Mouse (Mus musculus): ENCODE data around the gene Robo3.

Robo3 gene

DNA sequence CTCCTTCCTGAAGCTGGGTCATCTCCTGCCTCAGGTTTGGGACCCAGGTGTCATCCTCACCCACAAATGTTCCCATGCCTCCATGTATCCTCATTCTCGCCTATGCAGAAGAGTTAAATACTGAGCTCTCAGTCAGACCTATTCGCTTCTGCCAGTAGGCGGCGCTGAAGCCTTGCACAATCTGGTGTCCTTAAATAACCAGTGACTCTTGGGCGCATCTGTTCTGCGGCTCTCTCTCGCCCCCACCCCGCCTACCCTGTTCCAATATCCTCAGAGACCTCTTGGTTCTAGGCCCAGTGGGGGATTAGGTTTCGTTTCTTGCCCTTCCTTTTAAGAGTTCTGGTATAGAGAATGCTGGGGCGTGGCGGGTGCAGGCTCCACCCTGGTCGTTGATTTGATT is 2.5 kb downstream of the Robo3 start:
- DNase-seq (ENCODE audit: low spot score) = peak; percentile 96

DNA sequence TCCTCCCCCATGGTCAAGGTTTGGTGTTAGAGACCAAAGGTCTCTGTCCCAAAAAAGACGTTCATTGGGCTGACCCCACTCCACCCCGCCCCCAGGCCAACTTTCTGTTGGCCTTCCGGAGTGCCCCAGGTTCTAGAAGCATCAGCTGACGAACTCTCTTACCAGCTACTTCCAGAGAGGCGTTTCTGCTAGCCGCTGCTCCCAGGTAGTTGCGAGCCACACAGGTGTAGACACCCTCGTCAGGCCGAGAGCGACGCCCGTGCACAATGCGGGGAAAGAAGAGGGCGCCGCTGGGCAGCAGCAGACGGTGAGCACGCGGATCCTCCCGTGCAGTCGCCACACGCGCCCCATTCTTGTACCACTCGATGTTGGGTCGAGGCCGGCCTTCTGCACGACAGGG is 3.7 kb downstream of the Robo3 start:
- DNase-seq (ENCODE audit: low spot score) = no peak

DNA sequence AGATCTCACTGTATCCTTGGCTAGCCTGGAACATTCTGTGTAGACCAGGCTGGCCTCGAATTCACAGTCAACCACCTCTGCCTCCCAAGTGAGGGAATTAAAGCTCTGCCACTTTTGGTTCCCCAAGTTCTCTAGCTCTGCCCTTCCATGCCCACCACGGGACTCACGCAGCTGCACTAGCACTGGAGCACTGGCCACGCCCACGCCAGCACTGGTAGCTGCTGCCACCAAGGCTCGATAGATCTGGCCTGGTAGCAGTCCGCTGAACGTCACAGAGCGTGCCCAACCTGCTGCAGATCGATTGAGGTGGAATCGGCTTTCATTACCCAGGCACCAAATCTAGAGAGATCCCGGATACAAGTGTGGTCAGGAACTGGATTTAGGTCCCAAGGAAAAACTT is 11.8 kb downstream of the Robo3 start:
- no peak for DNase-seq (ENCODE audit: low spot score)

DNA sequence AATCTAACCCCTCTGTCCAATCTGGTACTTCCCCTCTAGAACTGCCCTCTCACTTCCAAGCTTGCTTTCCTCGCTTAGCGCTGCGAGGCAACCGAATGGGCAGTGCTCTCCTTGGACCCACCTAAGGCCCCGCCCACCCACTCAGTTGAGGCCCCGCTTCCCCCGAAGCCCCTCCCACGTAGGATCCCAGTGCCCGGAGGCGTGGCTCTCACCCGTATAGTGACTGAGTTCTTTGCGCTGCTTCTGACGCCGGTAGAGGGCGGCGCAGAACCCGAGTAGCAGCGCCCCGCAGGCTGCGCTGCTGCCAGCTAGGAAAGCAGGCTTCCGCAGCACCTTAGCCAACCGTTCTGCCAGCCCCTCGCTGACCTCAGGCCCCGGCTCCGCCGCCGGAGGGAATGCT is 12.4 kb downstream of the Robo3 start:
- DNase-seq (ENCODE audit: low spot score) = peak; percentile 90

DNA sequence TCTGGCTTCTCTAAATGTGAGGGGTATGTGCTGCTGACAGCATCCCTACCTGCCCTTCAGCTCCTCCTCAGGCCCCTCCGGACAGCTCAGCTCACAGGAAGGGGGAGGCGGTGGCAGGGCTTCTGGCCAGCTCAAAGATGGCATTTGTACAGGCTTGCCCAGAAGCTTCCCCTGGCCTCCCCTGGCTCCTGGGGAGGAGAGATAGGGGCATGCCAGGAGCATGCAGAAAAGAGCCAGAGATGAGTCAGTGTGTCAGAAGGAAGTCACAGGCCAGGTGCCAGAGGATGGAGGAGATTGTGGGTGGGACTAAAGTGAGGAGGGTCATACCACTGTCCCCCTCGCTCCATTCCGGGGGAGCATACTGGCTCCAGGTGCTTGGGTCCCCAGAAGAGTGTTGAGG is 14.3 kb downstream of the Robo3 start:
- no peak for DNase-seq (ENCODE audit: low spot score)

DNA sequence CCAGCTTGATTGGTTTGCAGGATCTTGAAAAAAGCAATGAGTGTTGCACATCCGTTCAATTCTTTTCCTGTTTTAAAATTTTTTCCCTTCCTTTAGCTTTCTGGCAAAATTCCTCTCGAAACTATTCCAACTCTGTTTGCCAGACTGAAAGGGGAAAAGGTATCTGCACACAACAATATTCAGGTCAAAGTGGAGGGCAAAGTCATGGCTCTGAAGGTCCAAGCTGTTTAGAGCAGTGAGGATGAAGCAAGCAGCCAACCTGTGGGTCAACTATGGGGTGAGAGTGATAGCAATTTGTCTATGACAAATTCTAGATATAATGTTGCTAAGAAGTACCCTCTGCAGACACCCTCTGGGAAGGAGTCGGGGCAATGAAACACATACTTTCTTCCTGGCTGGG is 18.4 kb downstream of the Robo3 start:
- DNase-seq (ENCODE audit: low spot score) = no peak

DNA sequence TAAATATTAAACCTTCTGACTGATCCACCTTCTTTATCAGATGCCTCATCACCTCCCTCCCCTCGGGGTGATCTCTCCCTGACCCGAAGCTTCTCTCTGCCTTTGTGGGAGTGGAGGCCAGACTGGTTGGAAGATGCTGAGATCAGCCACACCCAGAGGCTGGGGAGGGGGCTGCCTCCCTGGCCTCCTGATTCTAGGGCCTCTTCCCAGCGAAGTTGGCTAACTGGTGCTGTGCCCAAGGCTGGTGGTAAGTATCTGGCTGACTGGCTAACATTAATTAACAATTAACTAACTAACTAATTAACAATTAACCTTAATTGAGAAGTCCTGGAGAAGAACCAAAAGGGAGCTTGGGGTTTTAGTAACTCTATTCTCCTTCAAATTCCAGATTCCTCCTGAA is 20.1 kb downstream of the Robo3 start:
- no peak for DNase-seq (ENCODE audit: low spot score)

DNA sequence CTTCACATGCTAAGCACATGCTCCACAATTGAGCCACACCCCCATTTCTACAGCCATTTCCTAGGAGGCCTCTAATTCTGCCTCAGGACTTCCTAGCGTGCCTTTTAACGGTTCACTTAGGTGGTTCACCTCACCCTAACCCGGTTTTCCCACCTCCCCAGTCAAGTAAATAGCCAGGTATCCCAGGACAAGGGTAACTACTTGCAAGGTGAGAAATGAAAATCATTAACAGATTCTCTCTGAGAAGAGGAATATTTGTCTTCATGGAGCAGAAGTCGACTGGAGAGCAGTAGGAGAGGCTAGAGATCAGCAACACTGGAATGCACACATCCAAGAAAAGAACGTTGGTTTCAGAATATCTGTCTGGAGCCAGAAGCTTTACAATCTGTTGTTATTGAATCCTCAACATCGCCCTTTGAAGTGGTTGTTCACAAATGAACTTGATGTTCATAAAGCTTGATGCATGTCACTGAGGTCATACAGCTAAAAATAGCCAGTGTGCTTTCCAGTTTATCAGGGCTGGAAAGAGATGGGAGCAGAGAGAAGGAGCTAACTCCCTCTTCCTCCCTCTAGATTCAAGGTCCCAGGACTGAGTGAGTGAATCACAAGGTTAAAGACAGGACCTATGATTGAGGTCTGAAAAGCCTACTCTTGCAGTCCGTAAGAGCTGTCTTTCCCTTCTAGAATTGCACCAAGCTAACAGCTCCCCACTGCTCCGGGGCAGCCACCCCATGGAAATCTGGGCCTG is 23.2 kb downstream of the Robo3 start:
- DNase-seq (ENCODE audit: low spot score) = no peak

DNA sequence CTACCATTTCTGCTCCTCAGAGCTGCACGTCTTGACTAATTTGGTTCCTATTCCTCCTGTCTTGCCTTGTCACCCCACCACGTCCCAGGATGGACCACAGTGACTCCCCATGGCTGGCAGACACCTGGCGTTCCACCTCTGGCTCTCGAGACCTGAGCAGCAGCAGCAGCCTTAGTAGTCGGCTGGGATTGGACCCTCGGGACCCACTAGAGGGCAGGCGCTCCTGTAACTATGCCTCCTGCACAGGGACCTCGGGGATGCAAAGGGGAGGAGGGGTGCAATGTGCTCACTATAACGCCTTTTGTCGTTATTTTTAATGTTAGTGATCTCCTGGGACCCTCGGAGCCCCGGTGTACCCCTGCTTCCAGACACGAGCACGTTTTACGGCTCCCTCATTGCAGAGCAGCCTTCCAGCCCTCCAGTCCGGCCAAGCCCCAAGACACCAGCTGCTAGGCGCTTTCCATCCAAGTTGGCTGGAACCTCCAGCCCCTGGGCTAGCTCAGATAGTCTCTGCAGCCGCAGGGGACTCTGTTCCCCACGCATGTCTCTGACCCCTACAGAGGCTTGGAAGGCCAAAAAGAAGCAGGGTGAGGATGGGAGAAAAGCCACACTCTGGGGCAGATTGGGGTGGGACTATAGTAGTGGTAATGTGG is 25.1 kb downstream of the Robo3 start:
- DNase-seq (ENCODE audit: low spot score) = peak; percentile 61

DNA sequence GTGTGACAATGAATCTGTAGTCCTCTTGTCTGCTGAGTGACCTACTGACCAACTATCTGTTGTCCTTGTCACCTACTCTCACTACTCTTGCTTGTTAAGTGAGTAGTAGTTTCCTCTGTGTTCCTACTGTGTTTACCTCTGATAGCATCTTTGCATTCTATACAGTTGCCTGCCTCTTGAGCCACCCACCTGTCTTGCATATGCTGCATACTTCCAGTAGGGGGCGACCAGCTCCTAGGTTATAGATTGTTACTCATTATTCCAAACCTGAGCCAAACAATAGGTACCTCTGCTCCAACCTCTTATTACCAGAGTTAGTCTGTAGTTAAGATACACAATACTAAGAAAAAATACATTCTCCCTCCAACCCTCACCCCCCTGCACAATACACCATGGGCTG is 26.7 kb downstream of the Robo3 start:
- peak; percentile 70 for DNase-seq (ENCODE audit: low spot score)

DNA sequence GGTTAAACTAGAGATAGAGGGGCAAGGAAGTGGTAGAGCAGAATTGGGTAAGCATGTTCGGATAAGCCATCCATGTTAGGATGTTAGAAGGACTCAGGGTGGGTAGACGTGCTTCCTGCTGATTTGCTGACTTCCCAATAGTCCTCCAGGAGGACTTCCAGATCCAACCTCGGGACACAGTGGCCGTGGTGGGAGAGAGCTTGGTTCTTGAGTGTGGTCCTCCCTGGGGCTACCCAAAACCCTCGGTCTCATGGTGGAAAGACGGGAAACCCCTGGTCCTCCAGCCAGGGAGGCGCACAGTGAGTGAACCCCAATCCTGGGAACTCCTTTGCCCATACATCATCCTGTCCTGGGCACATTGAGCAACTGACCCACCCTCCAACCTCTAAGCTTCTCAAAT is 30.0 kb downstream of the Robo3 start:
- DNase-seq (ENCODE audit: low spot score) = no peak

DNA sequence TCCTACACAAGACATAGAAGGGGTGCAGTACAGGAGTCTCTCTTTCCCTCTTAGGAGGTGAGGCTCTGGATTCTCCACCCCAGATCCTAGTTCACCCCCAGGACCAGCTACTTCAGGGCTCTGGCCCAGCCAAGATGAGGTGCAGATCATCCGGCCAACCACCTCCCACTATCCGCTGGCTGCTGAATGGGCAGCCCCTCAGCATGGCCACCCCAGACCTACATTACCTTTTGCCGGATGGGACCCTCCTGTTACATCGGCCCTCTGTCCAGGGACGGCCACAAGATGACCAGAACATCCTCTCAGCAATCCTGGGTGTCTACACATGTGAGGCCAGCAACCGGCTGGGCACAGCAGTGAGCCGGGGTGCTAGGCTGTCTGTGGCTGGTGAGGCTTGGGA is 30.5 kb downstream of the Robo3 start:
- no peak for DNase-seq (ENCODE audit: low spot score)

DNA sequence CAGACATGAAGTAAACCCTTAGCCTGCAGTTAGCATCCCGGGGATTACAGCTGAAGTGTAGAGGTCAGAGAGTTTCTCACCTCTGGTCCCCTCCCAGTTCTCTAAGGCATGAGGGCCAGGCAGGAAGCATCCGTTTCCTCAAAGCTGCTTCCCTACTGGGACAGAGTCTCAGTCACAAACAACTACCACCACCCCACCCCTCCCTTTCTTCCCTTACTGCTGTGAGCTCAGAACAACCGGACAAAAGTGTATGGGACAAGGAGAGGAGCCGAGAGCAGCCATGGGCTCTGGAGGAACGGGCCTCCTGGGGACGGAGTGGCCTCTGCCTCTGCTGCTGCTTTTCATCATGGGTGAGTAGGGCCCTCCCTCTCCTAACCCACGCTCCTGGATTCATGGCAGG is 31.2 kb downstream of the Robo3 start, which contains the start of gene Robo4:
Robo4 (plus strand) TSS at position 96 of the 400 bp plus-strand sequence.
- no peak for DNase-seq (ENCODE audit: low spot score)

DNA sequence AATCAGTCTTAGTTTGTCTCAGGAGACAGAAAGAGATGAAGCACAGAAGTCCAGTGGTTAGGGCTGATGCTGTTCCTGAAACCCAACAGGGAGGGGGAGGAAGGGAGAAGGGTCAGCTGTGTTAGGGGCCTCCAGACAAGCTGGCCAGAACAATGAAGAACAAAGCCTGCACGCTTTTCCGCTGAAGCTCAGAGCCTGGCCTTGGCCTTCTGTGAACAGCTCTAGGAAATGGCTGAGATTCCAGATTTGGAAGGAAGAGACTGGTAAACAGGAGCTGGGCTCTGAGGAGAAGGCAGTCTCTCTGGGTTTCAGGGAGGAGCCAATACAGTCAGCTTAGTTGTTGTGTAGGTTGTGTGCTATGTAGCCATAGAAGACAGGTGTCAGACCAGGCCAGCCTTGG is 32.5 kb downstream of the Robo3 start:
- no peak for DNase-seq (ENCODE audit: low spot score)

DNA sequence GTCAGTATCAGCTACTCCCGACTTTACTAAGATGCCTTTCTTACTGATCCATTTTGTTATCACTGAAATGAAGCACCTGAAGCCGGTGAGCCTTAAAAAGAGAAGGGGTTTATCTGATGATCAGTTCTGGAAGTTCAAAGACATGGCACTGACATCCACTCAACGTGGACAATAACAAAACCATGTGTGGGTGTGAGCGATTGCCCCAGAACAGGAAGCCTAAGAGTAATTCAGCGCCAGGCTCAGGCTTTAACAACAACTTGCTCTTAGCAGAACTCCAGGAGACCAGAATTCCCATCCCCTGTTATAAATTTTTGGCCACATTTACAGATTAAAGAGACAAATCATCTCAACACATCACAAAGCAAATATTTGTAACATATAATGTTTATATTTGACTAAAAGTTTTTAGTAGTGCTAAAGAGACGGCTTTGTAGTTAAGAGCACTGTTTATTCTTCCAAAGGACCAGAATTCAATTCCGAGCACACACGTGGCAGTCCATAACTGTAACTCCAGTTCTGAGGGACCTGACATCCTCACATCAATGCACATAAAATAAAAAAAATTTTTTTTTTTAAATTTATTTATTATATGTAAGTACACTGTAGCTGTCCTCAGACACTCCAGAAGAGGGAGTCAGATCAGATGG is 39.4 kb downstream of the Robo3 start:
- no peak for DNase-seq (ENCODE audit: low spot score)

DNA sequence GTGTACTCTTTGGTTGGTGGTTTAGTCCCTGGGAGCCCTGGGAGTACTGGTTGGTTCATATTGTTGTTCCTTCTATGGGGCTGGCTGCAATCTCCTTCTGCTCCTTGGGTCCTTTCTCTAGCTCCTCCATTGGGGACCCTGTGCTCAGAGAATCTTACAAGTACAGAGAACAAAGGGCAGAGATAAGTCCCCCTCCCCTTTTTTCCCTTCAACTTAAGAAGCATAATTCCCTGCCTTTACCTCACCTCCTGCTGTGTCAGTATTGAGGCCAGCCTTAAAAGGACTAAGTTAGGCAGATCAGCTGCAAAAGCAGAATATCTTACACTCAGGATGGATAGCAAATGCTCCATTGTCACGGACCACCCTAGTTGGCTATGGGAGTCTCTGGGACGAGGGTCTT is 41.0 kb downstream of the Robo3 start:
- DNase-seq (ENCODE audit: low spot score) = no peak

DNA sequence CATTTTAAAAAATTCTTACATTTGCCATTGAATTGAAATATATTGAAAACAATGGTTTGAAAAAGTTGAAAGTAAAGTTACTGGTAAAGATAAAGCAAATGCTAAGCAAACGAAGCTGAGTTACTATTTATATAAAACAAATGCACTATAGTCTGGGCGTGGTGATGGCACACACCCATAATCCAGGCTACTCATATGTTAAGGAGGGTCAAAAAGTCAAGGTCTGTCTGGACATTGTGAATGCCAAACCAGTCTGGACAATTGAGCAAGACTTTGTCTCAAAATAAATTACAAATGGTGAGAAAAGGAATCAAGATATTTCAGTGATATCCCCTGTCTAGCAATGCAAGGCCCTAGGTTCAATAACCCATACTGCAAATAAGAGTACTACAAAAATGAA is 42.2 kb downstream of the Robo3 start:
- DNase-seq (ENCODE audit: low spot score) = no peak

DNA sequence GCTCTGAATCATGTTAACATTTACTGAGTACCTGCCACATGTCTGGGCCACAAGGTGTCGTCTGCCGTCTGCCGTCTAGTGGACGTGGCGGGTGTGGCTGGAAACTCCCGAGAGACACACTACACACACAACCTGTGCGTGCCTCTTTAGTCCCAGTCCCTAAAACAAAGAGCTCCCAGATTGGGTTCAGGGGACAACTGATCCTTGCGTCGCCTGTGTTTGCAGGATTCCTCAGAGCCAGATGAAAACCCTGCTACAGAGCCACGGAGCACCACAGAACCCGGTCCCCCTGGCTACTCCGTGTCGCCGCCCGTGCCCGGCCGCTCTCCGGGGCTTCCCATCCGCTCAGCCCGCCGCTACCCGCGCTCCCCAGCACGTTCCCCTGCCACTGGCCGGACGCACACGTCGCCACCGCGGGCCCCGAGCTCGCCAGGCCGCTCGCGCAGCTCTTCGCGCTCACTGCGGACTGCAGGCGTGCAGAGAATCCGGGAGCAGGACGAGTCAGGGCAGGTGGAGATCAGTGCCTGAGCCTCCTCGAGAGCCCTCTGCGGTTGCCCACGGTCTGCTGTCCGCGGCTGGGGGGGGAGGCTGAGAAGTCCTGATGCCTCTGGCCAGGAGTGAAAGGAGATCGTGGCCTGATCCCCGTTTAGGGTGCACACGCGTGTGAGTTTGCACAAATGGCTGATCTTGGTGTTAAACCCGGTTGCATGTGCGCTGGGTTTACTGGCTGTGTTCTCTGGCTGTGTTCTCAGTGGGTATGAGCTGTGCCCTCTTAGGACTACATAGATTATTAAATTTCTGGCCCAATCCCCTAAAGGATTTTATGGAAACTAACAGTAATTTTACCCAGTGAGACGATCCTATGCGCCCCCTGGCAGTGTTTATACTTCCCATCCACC is 48.5 kb downstream of the Robo3 start:
- DNase-seq (ENCODE audit: low spot score) = peak; percentile 64

DNA sequence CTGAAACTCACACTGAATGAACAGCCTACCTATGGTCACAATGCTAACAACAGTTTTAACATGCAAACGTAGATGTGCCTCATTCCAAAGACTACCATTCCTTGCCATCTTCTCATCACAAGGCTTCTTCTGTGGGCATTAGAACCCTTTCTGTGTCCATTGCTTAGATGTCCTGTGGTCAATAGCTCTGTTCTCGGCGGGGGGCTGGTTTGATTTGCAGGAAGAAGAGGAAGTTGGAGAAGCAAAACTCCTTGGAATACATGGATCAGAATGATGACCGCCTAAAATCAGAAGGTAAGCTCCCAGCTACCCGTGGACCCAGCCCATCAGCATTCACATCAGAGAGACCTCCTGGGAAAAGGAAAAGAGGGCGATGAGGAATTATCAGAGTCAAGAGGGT is 49.9 kb downstream of the Robo3 start:
- DNase-seq (ENCODE audit: low spot score) = no peak

DNA sequence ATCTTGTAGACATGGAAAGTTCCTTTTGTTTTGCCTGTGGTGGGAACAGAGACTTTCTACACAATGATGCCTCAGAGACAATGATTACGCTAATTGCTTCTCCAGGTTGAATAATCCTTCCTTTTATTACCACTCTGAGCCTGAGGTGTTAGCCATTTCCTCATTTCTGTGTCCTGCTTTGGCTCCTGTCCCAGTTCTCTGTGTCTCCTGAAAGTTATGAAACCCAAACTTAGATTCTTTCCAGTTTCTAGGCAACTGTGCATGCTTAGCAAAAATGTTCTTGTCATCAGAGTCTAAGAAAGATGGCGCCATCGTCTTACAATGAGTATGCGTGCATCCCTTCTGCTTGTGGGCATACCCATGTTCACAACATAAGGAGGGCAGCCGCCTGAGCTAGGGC is 57.3 kb downstream of the Robo3 start:
- no peak for DNase-seq (ENCODE audit: low spot score)

DNA sequence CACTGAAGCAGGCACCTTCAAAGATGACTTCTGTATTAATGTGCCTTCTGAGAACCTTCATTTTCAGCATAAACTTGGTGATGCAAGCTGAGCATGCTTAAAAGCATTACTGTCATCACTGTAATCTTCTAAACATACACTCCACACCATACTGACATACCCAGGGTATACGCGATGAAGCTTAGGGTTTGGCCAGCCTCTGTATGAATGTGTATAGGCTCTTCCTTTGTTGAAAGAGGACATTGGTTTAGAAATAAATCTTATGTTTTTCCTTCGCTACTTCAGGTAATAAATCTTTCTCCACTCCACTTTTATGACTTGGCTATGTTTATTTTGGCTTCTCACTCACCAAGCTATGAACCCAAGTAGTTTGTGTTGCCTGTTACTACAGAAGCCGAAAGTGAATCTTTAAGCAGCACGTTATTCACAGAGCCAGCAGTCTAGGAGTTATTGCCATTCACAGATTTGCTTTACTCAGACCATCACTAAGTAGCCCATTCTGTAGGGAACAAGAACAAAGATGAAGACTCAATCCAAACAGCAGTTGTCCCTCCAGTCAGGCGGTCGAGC is 61.7 kb downstream of the Robo3 start:
- DNase-seq (ENCODE audit: low spot score) = no peak

DNA sequence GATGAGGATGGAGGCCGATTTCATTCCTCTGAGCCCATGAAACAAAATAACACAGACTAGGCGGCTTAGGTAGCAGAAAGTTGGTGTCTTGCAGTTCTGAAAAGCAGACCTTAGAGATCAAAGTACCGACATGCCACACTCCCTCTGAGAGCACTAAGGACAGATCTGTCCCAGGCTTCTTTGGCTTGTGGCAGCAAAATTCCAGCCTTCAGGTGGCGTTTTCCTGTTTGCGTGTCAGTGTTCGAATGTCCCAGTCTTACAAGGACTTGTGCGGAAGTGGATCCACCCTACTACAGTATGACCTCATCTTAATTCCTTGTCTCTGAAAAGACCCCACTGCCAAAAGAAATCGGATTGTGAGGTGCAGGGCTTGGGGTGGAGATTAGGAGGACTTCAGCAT is 64.2 kb downstream of the Robo3 start:
- DNase-seq (ENCODE audit: low spot score) = no peak
